Mouse (Mus musculus) brain, adult 2 months (tissue): ENCODE measurements around the gene Bcar3.

ENCODE experiments used
- DNase-seq: peaks from one replicate; pipeline ENCODE4 v3.0.0; 2011; ENCODE audit warnings: low read depth, low spot score

Bcar3 gene

DNA sequence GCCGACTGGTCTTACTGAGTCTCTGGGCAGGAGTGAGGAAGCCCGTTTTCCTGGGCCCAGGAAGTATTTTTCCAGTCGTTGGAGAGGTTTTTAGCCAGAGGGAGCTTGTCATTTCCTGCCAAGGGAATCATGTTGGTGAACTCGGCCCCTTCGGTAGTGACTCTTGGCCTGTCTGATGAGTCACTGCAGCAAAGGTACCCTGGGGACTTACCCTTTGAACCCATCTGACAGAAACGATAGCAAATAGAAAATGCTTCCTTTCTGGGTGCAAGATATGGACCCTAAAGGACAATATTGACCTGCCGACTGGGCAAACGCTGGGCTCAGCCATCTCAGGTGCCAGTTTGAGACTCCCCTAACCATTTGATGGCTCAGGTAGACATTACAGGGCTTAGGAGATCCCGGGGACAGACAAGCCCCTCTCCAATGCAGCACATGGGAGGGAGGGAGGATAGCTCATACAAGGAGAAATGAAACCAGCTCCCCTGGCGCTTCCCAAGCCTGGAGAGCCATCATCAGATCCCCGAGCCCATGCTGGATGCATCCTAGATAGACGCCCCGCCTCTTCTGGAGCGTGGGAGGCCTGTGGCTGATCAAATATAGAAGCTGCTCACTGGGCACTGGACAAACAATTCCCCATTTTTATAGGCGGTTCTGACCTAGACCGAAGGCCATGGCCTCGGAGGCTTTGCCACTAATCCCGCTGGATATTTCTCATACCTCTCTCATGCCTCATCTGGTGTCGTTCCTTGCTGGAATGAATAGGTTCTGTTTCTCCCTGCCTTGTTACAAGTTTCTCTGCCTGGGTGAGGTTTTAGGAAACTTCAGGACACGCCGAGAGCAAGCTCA is 188.2 kb downstream of the Bcar3 start:
- DNase-seq: no peak

DNA sequence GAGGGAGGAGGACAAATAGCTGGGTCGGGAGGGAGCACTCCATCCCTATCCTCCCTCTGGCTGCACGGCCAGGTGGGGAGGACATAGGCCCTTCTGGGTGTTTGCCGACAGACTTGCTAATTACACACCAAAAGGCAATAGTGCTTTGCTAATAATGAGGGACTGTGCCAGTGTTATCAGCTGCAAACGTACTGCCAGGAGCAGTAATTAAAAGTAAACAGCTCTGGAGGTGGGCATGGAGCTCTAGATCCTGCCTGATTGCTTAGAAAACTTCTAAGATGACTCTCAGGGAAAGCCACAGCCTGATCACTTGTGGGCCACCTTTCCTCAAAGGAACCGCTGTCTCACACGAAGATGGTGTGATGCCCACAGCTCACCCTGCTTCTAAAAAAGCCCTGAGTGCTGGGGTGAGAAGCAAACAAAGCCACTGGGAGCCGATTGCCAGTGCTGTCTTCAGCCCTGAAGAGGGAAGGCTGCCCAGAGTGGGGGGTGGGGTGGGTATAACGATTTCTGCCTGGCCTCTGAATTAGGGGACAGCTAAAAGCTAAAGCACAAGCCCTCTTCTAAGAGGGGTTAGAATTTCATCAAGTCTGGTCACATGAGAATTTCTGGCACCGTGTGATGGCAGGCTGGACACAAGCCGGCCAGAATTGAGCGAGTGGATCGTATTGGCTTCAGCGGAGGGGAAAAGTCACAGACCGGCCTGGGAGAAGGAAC is 189.3 kb downstream of the Bcar3 start:
- DNase-seq: no peak

DNA sequence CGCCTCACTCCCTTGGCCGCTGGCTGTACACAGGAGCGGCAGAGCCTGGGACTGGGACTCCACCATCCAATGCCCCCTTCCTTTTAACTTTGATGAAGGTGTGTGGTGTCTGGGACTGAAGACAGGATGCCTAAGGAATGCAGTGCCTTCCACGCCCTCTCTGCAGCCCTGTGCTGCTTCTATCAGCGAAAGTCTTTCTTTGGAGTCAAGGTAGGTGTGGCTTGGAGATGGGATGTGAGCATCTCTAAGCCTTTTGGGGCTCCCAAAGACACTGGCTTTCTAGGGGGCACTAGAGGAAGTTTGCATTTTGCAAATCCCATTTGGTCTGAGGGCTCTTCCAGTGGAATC is 189.8 kb downstream of the Bcar3 start:
- no peak for DNase-seq

DNA sequence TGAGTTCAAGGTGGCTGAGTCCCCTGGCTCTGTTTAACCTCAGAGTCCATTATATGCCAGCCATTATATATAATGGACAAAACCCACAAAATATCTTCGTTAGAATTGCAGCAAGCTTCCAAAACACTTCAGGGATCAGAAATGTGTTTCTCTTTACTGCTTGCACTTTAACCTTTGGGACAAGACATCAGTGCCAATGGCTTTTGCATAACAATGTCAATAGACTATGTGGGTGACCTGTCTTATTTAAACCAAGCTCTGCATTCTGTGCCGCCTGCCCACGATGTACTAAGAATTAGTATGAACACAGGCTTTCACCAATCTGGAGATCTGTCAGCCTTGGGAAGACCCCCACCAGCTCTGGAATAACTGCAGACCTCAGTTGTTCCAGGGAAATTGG is 190.4 kb downstream of the Bcar3 start:
- DNase-seq: no peak

DNA sequence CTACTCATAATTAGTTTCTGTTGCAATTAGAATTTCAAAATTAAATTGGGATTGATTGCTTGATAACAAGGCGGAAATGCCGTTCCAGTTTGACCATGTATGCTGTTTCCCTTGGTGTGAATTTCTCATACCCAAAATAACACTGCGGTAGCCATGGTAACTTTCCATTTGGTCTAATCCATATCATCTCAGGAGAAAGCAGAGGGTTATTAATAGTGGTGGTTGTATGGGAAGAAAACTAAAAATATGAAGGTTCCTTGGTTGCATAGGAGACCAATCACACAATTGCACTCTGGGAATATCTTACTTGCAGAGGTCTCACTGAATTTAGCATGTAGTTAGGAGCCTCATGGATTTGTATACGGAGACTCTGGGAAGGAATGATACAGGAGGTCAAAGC is 191.8 kb downstream of the Bcar3 start:
- peak; percentile 85 for DNase-seq

DNA sequence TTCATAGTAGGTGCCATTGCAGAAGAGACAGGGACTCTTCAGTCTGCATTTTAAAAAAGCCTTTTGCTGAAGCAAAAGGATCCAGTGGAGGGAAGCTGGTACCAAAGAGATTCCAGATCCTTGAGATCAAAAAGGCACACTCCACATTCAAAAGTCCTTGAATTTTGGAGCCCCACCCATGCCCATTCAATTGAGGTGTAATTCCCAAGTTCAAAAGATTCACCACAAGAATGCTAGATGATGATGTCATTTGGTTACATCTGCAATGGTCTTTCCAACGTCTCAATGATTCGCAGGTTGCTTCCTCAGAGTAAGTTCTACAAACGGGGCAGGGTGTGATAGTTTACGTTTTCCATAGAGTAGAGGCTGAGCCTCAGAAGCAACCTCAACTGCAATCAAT is 192.3 kb downstream of the Bcar3 start:
- DNase-seq: no peak

DNA sequence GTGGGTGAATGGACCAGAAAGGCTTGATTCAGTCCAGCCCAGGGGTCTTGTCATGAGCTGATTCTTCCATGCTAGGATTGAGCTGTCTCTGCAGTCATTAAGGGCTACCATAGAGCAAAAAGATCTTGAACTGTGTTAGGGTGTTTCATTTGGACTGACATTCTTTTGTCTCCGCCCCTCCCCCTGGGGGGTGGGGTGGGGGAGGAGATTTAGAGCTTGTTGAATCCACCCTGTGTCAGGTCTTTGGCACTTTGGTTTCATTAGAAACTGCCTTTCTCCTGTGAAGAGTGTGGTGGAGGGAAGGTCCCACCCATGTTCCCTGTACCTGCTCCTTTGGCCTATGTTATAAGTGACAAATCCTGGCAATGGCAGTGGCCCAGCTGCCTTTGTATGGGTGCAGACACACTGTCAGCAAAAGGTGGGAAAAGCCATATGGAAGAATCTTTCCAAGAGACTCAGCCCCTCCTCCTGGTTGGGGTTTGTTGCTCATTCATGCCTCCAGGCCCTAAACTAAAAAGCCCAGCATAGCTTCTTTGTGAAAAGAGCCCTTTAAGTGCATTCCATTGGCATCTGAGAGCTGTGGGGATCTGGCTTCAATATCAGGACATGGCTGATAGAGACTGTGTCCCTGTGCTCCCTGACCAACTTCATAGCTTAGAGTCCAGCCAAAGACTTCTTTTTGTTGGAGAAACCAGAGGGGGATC is 194.3 kb downstream of the Bcar3 start:
- DNase-seq: no peak

DNA sequence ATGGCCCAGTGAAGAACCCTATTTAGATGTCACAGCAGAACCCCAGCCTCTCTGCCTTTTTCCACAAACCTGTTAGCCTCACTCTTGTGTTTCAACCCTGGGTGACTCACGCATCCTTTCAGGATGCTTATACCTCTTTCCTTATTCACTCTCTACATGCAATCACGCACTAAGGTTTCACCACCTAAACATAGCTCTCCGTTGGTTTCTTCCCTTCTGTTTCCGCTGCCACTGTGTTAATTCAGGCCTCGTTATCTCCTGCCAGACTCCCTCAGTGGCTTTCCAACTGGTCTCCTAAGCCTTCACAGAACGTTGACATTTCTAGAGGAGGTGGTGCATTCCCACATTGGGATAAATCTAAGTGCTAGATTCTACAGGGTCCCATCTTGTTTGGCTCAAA is 196.6 kb downstream of the Bcar3 start:
- DNase-seq: peak; percentile 85

GRCm38 (mm10) chr3:122492006-122492405 is 198.1 kb downstream of the Bcar3 start:
- DNase-seq: no peak

DNA sequence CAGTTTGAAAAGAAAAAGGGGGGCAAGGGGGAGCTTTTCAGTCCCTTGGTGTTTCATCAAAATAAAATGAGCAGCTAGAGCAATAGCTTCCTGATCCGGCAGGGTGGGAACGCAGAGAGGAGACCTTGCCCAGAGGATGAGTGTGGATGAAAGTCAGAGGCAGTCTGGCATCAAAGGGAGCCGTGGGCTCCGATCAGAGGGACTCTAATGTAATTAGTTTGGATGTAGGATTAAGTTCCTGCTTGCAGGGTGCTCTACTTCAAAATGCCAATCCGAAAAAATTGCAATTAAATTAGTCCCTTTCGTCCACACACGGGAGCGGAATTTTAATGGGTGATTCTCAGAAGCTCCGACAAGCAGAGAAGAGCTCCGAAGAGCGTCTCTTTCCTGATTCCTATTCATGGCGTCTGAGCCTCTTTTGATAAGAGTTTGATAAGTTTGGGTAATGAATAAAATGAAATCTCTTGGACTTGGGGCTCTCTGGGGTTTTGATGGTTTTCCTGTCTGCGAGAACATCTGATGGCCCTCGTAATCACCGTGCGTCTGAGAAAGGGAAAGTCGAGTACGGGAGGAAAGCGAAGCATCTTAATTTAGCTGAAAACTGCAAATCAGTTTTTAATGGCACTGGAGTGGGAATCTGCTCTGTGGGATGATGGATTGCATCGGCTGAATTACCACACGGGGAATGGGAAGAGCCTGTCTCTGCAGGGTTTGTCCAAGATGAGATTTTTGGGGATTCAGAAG is 199.1 kb downstream of the Bcar3 start:
- peak; percentile 54 for DNase-seq

GRCm38 (mm10) chr3:122494764-122495163 is 200.8 kb downstream of the Bcar3 start:
- no peak for DNase-seq

DNA sequence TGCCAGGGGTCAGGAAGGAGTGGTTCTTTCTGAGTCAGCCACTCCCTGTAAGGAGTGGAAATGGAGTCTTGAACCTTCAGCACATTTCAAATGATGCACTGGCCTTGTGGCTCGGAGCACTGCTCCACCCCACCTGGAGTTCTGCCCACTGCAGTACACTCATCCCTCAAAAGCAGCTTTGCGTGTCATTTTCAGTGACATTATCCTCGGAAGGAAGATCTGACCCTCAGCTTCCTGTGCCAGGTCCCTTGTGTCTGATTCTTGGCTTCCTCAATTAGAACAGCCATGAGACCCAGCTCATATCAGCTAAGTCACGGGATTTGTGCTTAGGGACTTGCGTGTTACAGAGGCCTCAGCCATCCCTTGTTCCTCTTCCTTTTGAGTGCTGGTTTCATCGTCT is 203.9 kb downstream of the Bcar3 start:
- no peak for DNase-seq

DNA sequence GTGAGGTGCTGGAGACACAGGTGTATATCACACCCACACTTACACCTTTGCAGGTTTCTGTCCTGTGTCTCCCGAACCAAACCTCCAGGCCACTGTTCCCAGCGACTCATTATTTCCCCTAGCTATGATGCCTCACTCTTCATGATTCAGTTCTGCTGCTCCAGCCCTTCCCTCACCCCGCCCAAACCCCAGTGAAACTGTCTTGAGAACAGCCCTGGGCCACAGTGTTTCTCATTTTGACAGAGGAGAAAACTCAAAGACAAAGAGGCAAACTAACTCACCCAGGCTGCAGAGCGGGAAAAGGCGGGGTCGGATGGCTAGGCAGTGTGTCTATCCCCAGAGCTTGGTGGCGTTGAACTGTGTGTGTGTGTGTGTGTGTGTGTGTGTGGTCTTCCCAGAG is 204.6 kb downstream of the Bcar3 start:
- no peak for DNase-seq

DNA sequence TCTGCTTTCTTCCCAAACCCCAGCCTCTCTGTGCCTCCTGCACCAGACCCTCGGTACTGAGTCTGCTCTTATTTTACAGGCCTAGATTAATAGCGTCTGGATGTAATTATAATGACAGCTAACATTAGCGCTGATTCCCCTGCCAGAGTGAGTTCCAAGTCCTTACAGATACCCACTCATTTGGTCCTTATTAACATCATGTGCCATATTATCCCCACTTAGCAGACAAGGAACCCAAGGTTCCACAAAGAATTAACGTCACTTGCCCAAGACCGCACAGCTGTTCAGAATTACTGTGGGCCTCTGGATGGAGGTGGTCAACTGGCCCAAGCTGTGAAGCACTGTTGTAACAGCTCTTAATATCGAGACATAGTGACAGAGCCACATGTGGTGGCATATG is 205.7 kb downstream of the Bcar3 start:
- DNase-seq: no peak

- no peak for DNase-seq
These were observed 207.0 kb downstream of the Bcar3 start for GRCm38 (mm10) chr3:122500929-122501328.

DNA sequence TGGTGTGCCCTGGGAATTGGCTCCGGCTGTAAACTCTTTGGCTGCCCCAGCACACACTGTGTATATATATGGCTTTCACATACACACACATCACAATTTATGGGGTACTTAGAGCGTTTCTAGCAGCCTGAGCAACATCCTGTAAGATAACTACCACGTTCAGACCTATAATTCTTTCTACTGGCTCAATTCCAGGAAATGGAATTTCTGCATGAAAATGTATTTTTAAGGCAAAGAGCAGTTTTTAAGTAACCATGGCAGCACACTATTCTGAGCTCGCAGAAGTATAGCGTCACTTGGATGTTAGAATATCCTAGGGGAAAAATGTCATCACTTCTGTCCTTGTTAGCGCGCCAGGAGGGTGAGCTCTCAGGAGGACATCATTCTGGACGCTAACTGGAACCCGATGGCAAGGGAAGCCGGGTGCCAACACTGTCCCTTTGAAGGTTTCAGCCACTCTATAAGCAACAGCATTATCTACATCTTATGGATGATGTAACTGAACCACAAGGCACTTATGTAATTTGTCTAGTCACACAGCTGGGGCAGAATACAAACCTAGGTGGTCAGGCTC is 212.5 kb downstream of the Bcar3 start:
- peak; percentile 86 for DNase-seq

- no peak for DNase-seq
These were observed 213.9 kb downstream of the Bcar3 start for GRCm38 (mm10) chr3:122507826-122508225.

DNA sequence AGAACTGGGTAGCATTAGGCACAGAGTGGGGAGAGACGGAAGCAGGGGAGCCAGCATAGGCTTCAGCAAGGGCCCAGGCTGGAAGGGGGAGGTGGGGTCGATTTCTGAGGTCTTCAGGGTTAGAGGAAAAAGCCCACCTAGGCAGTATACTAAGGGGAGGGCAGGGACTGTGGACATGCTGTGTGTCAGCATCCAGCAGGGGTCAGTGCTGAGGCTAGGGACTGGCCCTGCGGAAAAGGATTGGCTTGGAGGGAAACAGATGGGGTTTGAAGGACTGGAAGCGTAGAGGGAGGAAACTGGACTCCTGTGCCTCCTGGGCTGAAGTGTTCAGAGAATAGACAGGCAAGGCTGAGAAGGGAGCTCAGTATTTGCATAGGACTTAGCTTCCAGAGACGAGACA is 215.1 kb downstream of the Bcar3 start:
- DNase-seq: peak; percentile 64

- no peak for DNase-seq
These were observed 215.8 kb downstream of the Bcar3 start for GRCm38 (mm10) chr3:122509534-122510239.

- DNase-seq: no peak
These were observed 216.4 kb downstream of the Bcar3 start for GRCm38 (mm10) chr3:122510240-122510750.

DNA sequence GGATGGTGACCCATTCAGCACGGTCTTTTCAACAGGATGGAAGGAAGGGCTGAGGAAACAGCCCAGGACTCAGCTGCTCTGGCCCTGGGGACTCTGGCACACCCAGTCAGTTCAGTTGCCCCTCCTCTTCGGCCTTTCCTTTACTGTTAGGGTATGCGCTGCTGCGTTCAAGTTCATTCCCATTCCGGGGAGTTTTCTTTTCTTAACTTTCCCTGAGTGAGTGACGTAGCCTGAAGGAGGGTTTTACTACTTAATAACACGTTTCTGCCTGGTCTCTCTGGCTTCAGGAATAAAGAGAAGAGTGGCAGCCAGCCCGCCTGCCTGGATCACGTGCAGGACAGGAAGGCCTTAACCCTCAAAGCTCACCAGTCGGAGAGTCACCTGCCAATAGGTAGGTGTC is 217.0 kb downstream of the Bcar3 start:
- DNase-seq: no peak
